Mouse (Mus musculus) liver, adult 2 months (tissue): ENCODE measurements at regions not wholly inside any gene's neighbourhood (a gene's known extent, or its start where the extent isn't known, plus 50 kb on each side); places are given as distances from the start of the nearest gene placed in this dataset.

ENCODE experiments used
- CTCF ChIP-seq: fragments of 200-500 bp; IDR thresholded peaks from 2 replicates; pipeline ENCODE4 v1.5.1; 2011; ENCODE audit warnings: low read depth, low read length, control low read depth
- POLR2A ChIP-seq: fragments of 200-500 bp; IDR thresholded peaks from 2 replicates; pipeline ENCODE4 v1.6.1; 2011; ENCODE audit warnings: low read length, control low read depth; ENCODE audit not compliant: insufficient read depth; ENCODE audit errors: extremely low read depth

- TF ChIP-seq POLR2A (no peak), CTCF (no peak)
Measured at GRCm38 (mm10) chr12:27182397-27183375, 159.7 kb downstream of the Sox11 start.
